Mouse (Mus musculus) A20 (cell line): Measurements from ENCODE around the gene Gm3286.
"Not testable (repeated sequence)": the region's sequence is repeated elsewhere in the genome, so short reads cannot be mapped to it uniquely, and the experiment has no call there.

Source experiments
- DNase-seq: peaks from one replicate; pipeline ENCODE4 v3.0.0-alpha.2; 2011; ENCODE audit warnings: low read depth, low spot score

Gene Gm3286

GRCm38 (mm10) chr5:95510458-95510857 lies at the start of gene Gm3286:
Gene Gm3286 (plus strand): TSS chr5:95510758.
- not testable (repeated sequence) for DNase-seq
